Mouse (Mus musculus) brain, embryonic 14.5 days (tissue): ENCODE measurements at regions not wholly inside any gene's neighbourhood (a gene's known extent, or its start where the extent isn't known, plus 50 kb on each side); places are given as distances from the start of the nearest gene placed in this dataset.

ENCODE experiments used
- DNase-seq: peaks from one replicate; pipeline ENCODE4 v3.0.0-alpha.2; 2011; ENCODE audit warnings: low read depth
- CTCF ChIP-seq: fragments of 200-500 bp; IDR thresholded peaks from 2 replicates; pipeline ENCODE4 v1.5.1; 2012; ENCODE audit warnings: inconsistent platforms, mild to moderate bottlenecking, moderate library complexity, borderline replicate concordance; ENCODE audit not compliant: insufficient read depth, insufficient read length; ENCODE audit errors: extremely low read depth
- POLR2A ChIP-seq: fragments of 200-500 bp; IDR thresholded peaks from 2 replicates; pipeline ENCODE4 v1.6.1; 2012; ENCODE audit warnings: mild to moderate bottlenecking, inconsistent platforms, borderline replicate concordance; ENCODE audit not compliant: poor library complexity, insufficient read depth, insufficient read length, severe bottlenecking; ENCODE audit errors: extremely low read depth

- no peak for DNase-seq
- TF ChIP-seq CTCF (no peak), POLR2A (no peak)
Observed at GRCm38 (mm10) chr17:60372206-60372605, 1359.0 kb upstream of the Nudt12 start.

GRCm38 (mm10) chr17:60355411-60355810, 1342.2 kb upstream of the Nudt12 start:
- peak; percentile 15 for DNase-seq
- TF ChIP-seq POLR2A: no peak

DNA sequence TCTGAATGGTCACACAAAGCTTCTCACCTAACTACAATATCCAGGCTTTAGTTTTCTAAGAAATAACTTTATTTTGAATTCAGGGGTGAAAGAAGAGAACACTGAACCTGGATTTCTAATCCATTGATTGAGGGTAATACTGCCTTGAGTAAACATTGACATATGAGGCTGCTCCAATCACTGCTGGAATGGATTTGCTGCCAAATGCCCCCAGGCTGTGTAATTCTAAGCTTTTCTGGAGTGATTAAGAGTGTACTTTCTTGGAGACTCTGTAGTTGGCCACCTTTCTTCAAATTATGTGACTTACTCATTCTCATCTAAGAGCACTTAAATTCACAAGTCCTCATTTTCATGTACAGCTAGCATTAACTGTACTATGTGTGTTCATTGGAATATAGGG, 1331.5 kb upstream of the Nudt12 start:
- no peak for TF ChIP-seq POLR2A
- no peak for TF ChIP-seq CTCF
- DNase-seq: peak; percentile 19

DNA sequence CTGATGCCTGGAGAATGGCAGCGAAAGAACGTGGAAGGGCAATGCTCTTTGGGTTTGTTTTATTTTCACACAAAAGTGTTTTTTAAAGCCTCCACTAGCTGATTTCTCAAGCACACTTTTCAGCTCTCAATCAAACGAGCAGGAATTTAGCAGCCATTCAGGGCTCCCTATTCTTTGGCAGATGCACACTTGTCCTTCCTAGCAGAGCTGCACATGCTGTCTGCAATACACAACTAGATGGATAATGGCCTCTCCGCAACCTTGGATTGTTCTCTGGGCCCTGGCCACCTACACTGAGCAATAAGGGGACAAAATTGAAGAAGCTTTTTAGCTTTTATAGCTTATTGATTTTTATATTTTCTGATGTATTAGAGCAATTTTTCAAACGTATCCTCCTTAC, 1324.5 kb upstream of the Nudt12 start:
- DNase-seq: peak; percentile 84
- no peak for TF ChIP-seq POLR2A
- TF ChIP-seq CTCF: no peak

DNA sequence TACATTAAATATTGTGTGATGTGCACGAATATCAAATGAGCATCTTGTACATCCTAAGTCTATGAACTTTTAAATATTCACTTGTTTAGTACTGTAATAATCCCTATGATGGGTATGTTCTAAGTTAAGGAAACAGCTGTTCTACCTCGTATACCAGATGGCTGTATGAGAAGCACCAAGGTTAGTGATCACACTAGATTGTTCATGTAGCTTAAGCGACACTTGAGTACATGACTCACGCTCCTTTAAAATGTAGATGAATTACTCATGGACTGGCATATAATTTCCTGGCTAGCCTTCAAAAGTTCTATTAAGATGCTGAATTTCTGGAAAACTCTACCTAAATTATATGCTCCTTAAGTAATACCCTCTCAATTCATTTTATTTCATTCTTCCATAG, 1307.9 kb upstream of the Nudt12 start:
- DNase-seq: no peak
- TF ChIP-seq CTCF (no peak), POLR2A (no peak)
